In genomic region chr11:8061573-8061972, GRCm38 (mm10) we compare ENCODE assay signal across 26 mouse cellular contexts.
"Had no signal": no experiment of that assay in that cellular context is flagged by ENCODE, and none has a peak within 500 bp of the region (broad histone marks: within the 10 kb centered on the region; RNA-seq: fewer than 3 reads in every experiment).

No protein-coding gene starts in this region.

- H3K27me3 ChIP-seq: heart, embryonic 12.5 days; hindbrain, embryonic 12.5 days; intestine, embryonic 15.5 days; limb, embryonic 12.5 days; liver, embryonic 13.5 days; liver, embryonic 15.5 days had no signal

- H3K4me1 ChIP-seq: heart, embryonic 10.5 days; heart, embryonic 12.5 days; hindbrain, embryonic 10.5 days; hindbrain, embryonic 12.5 days; intestine, embryonic 15.5 days; limb, embryonic 12.5 days; liver, embryonic 13.5 days; liver, embryonic 15.5 days had no signal

- H3K4me3 ChIP-seq: gastrocnemius, adult 2 months; heart, embryonic 10.5 days; heart, embryonic 12.5 days; hindbrain, embryonic 10.5 days; hindbrain, embryonic 12.5 days; intestine, embryonic 15.5 days; layer of hippocampus, adult 2 months; left cerebral cortex, adult 2 months; limb, embryonic 10.5 days; limb, embryonic 12.5 days; liver, embryonic 13.5 days; liver, embryonic 15.5 days had no signal

- H3K9ac ChIP-seq: heart, embryonic 12.5 days; hindbrain, embryonic 12.5 days; hindbrain, embryonic 14.5 days; intestine, embryonic 15.5 days; limb, embryonic 12.5 days; liver, embryonic 13.5 days; liver, embryonic 15.5 days; liver, postnatal 0 days had no signal

- H3K4me2 ChIP-seq: heart, embryonic 12.5 days; hindbrain, embryonic 12.5 days; hindbrain, embryonic 14.5 days; intestine, embryonic 15.5 days; limb, embryonic 12.5 days; liver, embryonic 11.5 days; liver, embryonic 13.5 days; liver, embryonic 15.5 days had no signal

- H3K9me3 ChIP-seq: heart, embryonic 10.5 days; heart, embryonic 12.5 days; hindbrain, embryonic 10.5 days; hindbrain, embryonic 12.5 days; intestine, embryonic 15.5 days; limb, embryonic 10.5 days; limb, embryonic 12.5 days; liver, embryonic 13.5 days; liver, embryonic 15.5 days had no signal

- DNase-seq: gastrocnemius, adult 2 months; gastrocnemius, postnatal 10 days; gastrocnemius, postnatal 25 days; heart, adult 18-20 months; heart, postnatal 4 days; kidney, adult 18-20 months; kidney, postnatal 25 days; kidney, postnatal 4 days; liver; liver, embryonic 13.5 days; liver, postnatal 0 days had no signal

- ATAC-seq: hindbrain, embryonic 16.5 days; inflammation-experienced regulatory T-cells, adult 6 months; intestine, embryonic 15.5 days; intestine, postnatal 0 days; liver, postnatal 0 days had no signal

- H3K36me3 ChIP-seq: heart, embryonic 10.5 days; heart, embryonic 12.5 days; hindbrain, embryonic 10.5 days; hindbrain, embryonic 12.5 days; intestine, embryonic 15.5 days; limb, embryonic 10.5 days; limb, embryonic 12.5 days; liver, embryonic 13.5 days; liver, embryonic 15.5 days had no signal

- H3K27ac ChIP-seq: gastrocnemius, adult 2 months; heart, embryonic 10.5 days; hindbrain, embryonic 10.5 days; hindbrain, embryonic 12.5 days; hindbrain, embryonic 14.5 days; intestine, embryonic 15.5 days; layer of hippocampus, adult 2 months; left cerebral cortex, adult 2 months; limb, embryonic 10.5 days; limb, embryonic 12.5 days; liver, embryonic 13.5 days; liver, embryonic 15.5 days had no signal
